Mouse (Mus musculus) myocyte (in vitro differentiated cells): Measurements from ENCODE around the gene Madd.

ENCODE experiments used
- CEBPB ChIP-seq: IDR thresholded peaks from 2 replicates; pipeline ENCODE4 v1.6.1; 2011; ENCODE audit warnings: mild to moderate bottlenecking, moderate library complexity; ENCODE audit not compliant: poor library complexity, insufficient read depth, severe bottlenecking
- E2F4 ChIP-seq: IDR thresholded peaks from one replicate; pipeline ENCODE4 v1.6.1; 2011; ENCODE audit warnings: mild to moderate bottlenecking, control low read depth, moderate library complexity; ENCODE audit not compliant: insufficient read depth
- MYOG ChIP-seq, 3 experiments: IDR thresholded peaks; one replicate each; pipeline ENCODE4 v1.6.1; 2011; ENCODE audit warnings: control low read depth in 2 of 3, low read depth in 2 of 3, mild to moderate bottlenecking in 2 of 3; ENCODE audit not compliant: insufficient read length in 2 of 3, control insufficient read depth in 1 of 3, insufficient read depth in 1 of 3
- POLR2A ChIP-seq: IDR thresholded peaks from one replicate; pipeline ENCODE4 v1.6.1; 2011; ENCODE audit warnings: low read depth, mild to moderate bottlenecking, control low read depth, moderate library complexity; ENCODE audit not compliant: insufficient read length
- POLR2AphosphoS2 ChIP-seq: IDR thresholded peaks from one replicate; pipeline ENCODE4 v1.6.1; 2011; ENCODE audit warnings: low read depth, control low read depth; ENCODE audit not compliant: insufficient read length
- TCF3 ChIP-seq: IDR thresholded peaks from one replicate; pipeline ENCODE4 v1.6.1; 2011; ENCODE audit warnings: low read depth, control low read depth; ENCODE audit not compliant: insufficient read length

GRCm38 (mm10) chr2:91229735-91230134 lies 46.1 kb upstream of the Madd start:
- no peak for TF ChIP-seq POLR2A
- no peak for TF ChIP-seq TCF3
- no peak for TF ChIP-seq E2F4
- TF ChIP-seq POLR2AphosphoS2, result no peak
- TF ChIP-seq CEBPB, result no peak
- TF ChIP-seq MYOG (IDR thresholded peaks at IDR 0.05; ENCODE audit: control insufficient read depth in 1 of 3, insufficient read depth in 1 of 3, insufficient read length in 2 of 3, low read depth in 2 of 3), result no peak
